Mouse (Mus musculus): Measurements from ENCODE around the gene Sh3bp5.

The Sh3bp5 gene

DNA sequence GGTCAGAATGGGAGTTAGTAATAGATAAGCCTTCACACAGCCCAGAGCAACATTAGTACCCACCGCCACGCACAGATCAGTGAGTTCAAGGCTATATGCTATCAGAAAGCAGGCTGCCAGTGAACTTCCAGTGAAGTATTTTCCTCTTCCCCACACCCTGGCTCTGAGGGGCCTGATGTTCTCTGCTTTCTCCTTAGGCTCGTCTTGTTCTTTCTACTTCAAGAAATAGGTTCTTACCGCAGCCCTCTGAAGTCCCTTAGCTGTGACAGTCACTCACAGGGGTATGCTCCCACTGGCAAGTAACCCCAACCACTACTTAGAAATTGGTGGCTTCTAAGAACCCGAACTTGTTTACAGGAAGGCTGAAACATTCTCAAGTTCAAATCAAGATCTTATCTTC, 2.8 kb downstream of the Sh3bp5 start:
- no peak for DNase-seq

DNA sequence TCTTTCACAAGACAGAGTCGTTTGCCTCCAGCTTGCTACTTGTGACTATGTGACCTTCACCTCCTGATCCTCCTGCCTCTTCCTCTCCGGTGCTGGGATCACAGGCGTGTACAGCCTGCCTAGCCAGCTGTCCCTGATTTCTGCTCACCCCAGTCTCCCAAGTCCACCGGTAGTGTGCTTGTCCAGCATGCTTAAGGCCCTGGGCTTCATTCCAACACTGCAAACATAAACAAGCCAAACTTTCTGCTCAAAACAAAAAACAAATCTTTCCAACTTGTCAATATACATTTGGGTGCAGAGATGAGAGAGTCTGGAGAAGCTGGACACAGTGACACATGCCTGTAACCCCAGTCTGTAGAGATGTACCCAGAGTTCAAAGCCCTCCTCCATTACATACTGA, 3.5 kb downstream of the Sh3bp5 start:
- no peak for DNase-seq

DNA sequence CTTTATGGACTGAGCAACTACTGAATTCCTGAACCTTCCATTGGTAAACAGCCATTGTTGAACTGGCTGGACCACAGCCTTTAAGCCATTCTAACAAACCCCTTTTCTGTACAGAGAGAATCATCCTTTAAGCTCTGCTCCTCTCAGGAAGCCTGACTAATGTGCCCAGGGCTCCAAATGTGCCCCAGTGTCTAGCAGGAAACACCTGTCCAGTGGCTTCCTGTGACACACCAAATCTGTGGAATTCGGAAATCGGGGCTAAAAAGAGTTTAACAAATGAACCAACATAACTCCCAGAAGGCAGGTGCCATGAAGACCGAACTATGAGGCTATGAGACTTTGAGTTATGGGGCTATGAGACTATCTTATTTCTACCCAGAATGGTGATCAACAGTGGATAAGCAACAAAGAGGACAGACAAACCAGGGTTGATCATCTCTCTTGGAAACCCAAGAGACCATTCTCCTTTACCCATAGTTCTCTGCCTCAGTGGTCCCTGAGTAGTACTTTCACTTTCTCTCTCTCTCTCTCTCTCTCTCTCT, 4.0 kb downstream of the Sh3bp5 start:
- no peak for DNase-seq

DNA sequence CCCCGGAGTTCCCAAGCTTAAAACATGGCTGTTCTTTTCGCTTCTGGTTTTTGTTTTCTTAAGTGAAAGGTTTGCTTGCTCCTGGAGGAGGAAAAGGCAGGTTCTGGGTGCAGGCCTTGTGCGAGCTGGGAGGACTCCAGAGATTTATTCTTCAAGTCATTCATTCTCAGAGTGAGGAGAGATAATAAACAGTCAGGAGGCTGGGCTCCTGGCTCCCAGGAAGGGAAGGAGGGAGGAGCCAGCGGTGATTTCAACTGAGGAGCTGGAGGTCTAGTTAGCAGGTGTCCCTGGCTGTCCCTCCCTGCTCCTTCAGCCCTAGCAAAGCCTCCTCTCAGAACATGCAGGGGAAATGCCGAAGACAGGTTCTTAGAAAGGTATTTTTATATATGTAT, 6.9 kb downstream of the Sh3bp5 start:
- DNase-seq: no peak

DNA sequence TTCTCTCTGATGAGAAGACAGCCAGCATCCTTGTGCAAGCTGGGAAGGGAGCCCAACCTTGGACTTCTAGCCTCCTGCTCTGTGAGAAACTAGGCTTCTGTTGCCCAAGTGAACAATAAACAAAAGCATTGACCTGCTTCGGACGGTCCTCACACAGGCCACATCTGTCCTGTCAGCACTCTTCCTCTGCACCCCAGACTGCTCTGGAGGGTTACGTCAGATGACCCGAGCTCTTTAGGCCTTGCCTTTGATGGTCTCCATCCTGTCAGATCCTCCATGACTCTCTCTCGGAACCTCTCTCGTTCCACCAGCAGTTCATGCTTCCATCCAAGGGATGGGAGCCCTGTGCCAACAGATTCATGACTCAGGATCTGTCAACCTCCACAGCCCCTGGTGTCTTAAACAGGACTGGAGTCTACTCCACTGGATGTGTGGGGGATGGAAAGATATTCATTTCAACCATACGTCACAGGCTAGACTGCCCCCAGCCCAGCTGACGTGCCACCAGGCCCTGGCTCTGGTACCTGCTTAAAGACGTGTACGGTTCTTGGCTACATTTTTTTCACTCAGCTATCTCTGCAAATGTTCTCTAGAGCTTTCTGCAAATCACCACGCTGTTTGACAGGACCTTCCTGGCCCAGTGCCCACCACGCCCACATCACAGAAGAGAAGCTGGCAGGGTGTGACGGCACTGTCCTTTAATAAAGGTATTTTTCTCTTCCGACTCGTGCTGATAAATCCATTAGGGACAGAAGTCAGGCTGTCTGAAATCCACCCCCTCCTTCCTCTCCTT, 7.5 kb downstream of the Sh3bp5 start:
- DNase-seq: no peak

DNA sequence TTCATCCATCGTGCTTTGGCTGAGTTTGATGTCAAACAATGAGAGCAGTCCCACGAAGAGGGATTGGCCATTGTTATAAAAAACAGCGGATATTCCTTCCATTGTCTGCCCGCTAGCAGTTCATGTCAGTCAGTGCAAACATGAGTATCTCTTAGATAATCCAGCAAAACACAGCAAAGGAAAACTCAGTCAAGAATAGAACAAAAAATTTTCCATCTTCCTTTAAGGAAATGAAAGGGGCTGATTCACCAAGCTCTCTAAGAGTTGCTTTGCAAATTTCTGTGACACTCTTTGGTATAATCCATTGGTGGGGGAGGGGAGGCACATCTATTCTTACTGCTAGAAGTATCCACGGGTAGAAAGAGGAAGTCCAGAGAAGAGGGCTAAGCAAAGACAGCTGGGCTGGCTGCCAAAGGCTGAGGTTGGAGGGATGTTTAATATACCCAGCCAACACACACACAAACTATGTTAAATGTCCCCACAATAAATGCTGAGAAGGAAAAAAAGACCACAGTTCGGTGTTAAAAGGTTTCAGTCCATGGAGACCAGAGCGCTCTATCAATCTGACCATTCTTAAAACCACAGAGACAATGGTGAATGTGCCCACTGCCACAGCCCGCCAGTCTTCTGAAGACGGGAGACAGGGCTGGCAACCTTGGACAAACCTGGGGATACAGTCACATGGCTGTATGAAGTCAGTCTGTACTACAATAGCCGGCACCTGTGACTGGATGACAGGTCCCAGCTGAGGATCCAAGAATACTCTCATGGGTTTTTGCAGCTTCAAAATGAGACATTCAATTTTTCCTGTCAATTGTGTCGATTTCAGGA, 12.7 kb downstream of the Sh3bp5 start:
- peak; percentile 58 for DNase-seq

DNA sequence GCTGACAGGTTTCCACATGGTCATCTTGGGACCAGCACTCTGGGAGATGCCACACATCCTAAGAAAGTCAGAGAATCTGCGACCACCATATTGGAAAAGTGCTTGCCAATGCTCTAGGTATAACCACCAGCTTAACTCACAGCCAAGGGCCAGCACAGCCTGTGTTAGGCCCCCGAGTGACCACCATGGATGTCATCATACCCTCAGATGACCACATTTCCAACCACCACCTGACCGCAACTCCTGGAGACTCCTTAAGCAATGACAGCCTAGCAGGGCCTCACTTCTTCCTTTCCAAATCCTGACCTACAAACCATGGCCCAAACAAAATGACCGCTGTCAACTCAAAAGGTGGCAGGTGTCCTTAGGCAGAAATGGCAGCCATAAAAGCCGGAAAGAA, 13.5 kb downstream of the Sh3bp5 start:
- no peak for DNase-seq

DNA sequence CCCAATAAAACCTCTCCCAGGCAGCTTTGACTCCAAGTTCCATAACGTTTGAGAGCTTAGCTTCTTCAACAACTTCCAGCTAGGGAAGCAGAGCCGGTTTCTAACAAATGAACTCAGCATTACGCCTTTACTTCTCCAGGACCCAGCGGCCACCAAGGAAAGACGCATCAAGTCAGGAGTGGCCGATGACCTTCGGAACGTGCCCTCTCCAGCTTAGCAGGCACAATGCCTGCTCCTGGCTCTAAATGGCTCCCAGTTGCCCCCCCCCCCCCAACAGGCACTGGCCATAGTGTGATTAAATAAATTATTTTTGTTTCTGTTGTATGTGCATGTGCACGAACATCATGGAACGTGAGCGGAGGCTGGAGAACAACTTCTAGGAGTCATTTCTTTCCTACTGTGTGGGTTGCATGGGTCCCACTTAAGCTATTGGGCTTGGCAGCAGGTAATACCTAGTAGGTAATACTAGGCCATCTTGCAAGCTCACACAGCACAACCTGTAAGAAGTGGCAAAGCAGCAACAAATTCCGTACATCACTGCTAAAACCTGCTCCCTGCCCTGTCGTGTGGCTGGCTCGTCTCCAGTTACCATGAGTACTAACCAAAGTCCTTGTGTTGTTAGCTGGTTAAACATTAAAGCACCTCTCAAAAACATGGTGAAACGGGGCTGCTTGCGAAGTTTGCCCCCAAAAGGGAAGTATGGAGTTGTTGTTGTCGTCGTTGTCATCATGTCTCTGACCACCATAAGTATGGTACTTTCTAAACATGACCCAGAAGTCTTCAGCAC, 14.2 kb downstream of the Sh3bp5 start:
- DNase-seq: no peak

DNA sequence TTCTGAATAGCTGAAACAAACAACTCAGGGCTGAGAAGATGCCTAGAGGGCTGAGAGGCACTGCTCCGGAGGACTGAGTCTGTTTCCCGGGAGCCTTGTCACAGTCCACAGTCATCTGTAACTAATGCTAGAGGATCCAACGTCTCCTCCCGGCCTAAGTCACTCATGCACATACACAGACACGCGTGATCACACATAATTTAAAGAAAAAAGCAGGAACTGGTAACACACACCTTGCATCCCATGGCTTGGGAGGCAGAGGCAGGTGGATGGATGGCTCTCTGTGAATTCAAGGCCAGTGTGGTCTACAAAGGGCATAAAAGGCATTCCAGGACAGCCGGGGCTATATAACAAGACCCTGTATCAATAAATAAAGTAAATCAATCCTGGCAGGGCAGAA, 14.9 kb downstream of the Sh3bp5 start:
- no peak for DNase-seq

DNA sequence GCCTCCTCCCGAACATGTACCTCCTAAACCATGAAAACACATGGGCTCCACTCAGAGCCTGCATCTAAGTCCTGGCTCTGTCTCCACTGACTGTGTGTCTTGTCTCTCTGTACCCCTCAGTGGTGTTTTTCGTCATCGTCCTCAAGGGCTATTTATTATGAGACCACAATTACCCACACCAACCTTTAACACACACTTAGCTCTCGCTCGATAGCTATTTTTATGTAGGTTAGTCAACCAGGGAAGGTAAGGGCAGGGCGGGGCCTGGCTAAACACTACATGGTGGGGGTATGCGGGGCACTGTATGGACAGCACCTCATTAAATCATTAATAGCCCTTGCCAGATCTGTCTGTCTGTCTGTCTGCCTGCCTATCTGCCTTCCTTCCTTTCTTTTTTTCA, 15.3 kb downstream of the Sh3bp5 start:
- no peak for DNase-seq

DNA sequence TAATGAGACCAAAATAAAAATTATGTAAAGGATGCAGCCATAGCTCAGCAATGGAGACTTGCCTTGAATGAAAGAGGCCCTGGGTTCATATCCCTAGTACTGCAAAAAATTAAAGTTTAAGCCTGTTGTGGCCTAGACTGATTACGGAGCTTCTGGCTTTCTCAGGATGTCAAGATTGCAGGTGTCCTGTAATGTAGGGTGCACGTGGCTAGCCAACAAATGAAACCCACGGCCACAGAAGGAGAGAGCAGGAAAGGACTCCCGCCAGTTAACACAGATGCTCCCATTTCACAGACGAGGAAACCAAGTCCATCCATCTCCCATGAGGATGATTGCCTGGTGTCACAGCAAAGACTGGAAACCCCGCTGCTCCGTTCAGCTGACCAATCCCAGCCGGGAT, 15.7 kb downstream of the Sh3bp5 start:
- DNase-seq: no peak

DNA sequence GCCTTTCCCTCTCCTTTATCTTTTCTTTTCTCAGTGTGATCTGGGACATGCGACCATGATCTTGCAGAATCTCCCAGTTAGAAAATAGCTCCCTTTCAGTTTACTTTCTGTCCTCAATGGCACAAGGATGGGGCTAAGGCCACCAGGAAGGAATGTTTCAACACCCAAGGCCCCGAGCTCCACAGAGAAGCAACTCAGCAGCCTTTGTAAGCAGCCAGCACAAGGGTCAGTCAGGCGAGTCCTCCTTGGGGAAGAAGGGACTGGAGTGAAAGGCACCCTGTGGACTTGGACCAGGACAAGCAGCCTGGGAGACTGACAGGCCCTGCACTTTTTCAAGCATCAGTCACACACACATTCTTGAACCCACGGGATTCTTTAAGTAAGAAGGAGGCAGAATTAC, 16.6 kb downstream of the Sh3bp5 start:
- no peak for DNase-seq

DNA sequence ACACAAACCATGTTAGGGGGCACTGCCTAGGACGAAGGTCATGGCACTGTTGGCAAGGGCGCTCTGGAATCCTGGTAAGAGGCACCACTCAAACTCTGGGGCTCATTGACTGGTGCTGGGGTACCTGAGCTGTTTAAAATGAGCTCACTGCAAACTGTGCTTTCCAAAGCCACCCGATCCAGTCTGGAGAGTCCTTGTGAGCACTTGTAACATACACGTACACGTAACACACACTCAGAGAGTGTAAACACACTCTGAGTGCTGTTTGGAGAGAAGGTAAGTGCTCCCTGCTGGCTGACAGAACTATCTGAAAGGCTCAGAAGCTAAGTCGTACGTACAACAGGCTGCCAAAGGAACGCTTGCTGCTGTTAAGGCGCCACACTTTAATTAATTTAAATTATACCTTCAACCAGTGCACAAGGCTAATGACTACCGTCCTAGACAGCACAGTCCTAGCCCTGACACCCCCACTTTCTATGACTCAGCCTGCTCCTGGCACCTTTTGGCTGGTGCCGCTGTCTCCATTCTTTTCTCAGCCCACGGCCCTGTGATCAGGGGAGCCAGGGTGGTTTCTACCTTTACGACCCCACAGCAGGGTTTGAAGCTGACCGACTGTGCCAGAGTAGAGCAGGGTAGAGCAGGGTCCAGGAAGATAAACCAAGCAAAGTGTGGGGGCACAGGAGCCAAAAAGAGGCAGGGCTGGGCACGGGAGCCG, 18.9 kb downstream of the Sh3bp5 start:
- no peak for DNase-seq

DNA sequence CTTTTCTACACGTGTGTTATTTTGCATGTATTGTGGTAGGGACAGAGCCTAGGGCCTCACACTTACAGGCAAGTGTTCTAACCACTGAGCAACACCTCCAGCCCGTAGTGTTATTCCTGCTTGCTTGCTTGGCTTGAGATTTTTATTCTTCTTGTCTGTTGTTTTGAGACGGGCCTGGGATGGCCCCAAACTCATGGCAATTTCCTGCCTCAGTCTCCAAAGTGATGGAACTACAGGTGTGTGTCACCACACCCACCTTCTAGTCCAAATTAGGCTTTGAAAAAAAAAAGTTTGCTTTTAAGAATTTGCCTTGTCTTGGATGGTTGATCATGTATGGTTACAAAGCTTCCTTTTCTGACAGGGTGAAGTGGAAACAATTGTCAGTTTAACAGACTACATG, 19.5 kb downstream of the Sh3bp5 start:
- no peak for DNase-seq

DNA sequence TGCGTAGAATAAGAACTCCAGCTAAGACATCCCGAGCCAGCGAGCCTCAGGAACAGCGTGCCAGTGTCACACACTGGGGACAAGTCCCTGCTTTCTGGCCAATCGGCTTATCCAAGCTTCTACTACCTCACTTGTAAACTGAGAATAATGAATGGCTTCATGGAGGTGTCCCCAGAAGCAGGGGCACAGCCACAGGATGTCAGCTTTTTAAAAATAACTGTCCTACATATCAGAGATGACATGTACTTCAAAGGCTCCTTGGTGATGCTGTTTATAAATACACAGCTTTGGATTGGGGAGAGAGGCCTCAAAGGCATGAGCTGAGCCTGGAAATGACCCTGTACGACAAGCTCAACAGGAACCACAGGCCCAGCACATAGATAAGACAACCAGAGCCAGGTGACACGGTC, 20.9 kb downstream of the Sh3bp5 start:
- no peak for DNase-seq

DNA sequence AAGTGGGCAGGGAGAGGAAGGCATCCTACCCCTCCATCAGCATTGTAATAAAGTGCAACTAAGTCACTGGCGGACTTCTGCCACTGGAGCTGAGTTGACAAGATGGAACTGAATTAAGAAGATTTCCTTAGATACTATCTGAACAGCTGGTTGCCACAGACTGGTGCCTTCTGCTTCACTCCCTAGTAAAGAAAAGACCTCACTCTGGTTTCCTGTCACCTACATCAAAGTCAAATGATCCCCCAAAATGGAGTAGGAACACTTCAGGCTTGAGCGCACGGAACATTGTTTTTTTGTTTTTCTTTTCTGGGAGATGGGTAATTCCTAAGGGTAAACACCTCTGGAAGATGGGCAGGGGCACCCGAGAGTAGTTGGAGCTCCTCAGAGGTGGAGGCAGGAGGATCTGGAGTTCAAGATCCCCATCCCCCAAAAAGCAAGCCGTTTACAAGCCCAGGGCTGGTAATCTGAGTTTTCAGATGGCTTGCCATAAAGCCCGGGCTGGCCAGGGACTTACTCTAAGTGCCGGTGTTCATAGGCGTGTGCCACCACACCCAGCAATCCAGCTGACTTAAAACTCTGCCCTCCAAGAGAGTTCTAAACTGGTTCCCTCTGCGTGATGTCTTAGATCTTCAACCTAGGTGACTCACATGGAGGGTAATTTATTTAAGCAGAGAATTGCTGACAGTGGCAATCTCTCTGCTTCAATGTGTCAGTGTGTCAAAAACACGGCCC, 21.5 kb downstream of the Sh3bp5 start:
- DNase-seq: no peak

DNA sequence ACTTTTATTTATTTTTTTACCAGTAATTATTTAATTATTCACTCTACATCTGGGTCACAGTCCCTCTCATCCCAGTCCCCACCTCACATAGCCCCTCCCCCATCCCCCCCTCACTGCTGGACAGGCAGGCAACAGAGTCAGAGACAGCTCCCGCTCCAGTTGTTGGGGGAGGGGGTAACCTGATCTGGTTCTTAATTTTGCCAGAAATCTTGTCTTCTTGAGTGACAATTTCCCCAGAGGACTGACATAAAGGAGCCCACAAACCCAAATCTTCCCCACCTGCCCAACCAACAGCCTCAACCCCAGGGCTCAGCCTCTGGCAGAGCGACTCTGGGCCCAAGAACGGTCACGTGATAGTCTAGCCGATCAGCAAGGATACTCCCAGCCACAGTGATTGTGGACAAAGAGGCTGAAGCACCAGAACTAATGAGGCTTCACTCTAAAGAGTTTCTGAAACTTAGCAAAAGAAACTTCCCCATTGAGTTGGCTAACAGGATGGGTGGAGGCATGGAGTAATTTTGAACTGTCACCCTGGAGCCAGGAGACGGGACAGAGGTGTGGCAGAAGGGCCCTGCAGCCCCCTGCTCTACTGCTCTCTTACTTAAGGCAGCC, 22.3 kb downstream of the Sh3bp5 start:
- DNase-seq: no peak

DNA sequence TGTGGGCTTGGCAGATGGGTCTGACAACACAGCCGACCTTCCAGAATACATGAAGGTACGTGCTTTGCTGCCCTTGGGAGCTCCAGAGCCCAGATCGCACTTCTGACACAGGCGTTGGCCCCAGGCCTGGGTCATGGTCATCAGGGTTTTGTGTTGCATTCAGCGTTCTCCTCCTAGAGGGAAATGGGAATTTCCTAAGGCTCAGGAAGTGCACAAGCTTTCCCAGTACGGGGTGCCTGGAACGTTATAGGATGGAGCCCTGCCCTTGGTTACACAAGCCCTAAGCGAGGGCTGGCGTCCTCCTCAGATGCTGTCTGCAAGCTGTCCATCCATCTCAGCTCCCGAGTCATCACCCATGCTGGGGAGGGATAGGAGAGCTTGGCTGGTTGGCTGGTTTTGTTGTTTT, 23.2 kb downstream of the Sh3bp5 start:
- no peak for DNase-seq

DNA sequence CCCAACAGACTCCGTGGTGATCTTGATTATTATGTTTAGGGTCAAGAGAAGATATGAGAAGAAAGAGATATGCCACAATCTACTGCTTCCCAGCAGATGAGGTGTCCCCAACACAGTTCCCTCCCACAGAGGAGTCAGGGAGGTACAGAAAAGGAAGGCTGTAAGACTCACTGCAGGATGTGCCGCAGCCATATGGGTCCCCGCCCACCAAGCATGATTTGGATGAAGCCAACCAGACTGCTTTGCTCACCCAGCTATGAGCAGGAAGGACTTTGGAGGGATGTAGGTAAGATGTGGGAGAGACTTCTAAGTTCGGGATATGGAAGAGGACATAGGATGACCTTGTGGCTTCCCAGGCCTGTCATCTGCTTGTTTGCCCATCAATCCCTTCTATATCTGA, 25.1 kb downstream of the Sh3bp5 start:
- DNase-seq: no peak

DNA sequence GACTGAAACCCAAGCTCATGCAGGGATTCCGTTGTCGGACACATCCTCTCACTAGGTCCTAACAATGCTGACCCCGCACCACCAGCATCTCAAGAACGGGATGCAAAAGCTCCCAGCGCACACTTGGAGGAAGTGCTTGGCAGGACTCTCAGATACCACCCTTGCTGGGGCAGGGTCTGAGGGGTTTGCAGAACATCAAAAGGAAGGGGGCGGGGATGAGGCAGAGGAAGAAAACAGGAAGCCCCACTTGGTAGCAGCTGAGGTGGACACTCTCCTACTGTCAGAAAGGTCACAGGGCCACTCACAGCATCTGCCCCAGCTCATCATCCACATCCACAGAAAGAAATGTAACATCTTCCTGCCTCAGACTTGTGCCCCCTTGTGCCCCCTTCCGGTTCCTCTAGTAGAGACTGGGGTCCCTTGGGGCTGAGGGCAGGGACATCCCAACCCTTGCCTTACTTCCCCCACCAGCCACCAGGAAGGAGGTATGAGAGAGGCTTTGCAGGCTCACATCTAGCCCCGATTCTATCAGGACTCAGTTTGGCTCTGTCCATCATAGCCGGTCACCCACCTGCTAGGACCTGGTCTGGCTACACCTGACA, 25.7 kb downstream of the Sh3bp5 start:
- DNase-seq: no peak

DNA sequence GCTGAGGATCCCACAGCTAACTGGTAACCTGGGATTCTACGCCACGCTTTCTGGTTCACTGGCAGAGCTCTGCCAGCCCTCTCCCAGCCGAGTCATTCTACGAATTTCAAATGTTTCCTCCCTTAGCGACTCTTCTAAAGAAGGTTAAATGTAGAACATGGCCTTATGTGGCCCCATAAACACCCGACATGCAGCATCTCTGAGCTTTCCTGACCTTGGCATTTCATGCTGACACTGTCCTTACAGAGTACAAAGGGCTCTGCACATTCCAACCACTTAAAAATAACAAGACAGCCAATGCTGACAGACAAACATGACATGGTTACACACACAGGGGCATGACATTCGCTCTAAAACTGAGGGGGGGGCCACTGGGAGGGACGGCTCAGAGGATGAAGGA, 27.2 kb downstream of the Sh3bp5 start:
- no peak for DNase-seq
